Mouse (Mus musculus) megakaryocyte, embryonic 14.5 days (primary cell): ENCODE results near the gene Smarcc1.

ENCODE experiments used
- FLI1 ChIP-seq: IDR thresholded peaks from 2 replicates; pipeline ENCODE4 v1.6.1; 2012; ENCODE audit warnings: low read length, inconsistent platforms, mixed read lengths
- GATA1 ChIP-seq: IDR thresholded peaks from 3 replicates; pipeline ENCODE4 v1.6.1; 2012; ENCODE audit warnings: mixed read lengths, low read length, inconsistent platforms, borderline replicate concordance

- TF ChIP-seq GATA1 (no peak), FLI1 (no peak)
Observed at GRCm38 (mm10) chr9:110264991-110265390, 147.5 kb downstream of the Smarcc1 start.
